Mouse (Mus musculus): ENCODE measurements around the gene Olfr1155.

Gene Olfr1155

GRCm38 (mm10) chr2:87945037-87945436, at the start of gene Olfr1155:
Gene Olfr1155 (minus strand): TSS chr2:87945137.
- no peak for DNase-seq (ENCODE audit: low spot score)

GRCm38 (mm10) chr2:87989813-87990212, 44.9 kb upstream of the Olfr1155 start, which contains the start of gene Olfr1158:
Gene Olfr1158 (plus strand): TSS chr2:87990113.
- no peak for DNase-seq (ENCODE audit: low spot score)

- no peak for DNase-seq (ENCODE audit: low spot score)
These were observed 29.6 kb upstream of the Olfr1155 start, which contains the start of gene Olfr74 for GRCm38 (mm10) chr2:87974563-87974962. Gene Olfr74 (minus strand): TSS chr2:87974663.

GRCm38 (mm10) chr2:87968199-87968598, 23.3 kb upstream of the Olfr1155 start, which contains the start of gene Olfr1157:
Gene Olfr1157 (minus strand): TSS chr2:87968299.
- DNase-seq (ENCODE audit: low spot score): no peak

- no peak for DNase-seq (ENCODE audit: low spot score)
These were observed 8.1 kb upstream of the Olfr1155 start, which contains the start of gene Olfr1156 for GRCm38 (mm10) chr2:87953000-87953399. Gene Olfr1156 (minus strand): TSS chr2:87953100.

- DNase-seq (ENCODE audit: low spot score): no peak
These were observed 39.9 kb downstream of the Olfr1155 start, which contains the start of gene Olfr1154 for GRCm38 (mm10) chr2:87905066-87905465. Gene Olfr1154 (minus strand): TSS chr2:87905166.

GRCm38 (mm10) chr2:87894662-87895061, 50.3 kb downstream of the Olfr1155 start, which contains the start of gene Olfr1153:
Gene Olfr1153 (plus strand): TSS chr2:87894962.
- DNase-seq (ENCODE audit: low spot score): no peak
